Mouse (Mus musculus): ENCODE measurements at regions not wholly inside any gene's neighbourhood (a gene's known extent, or its start where the extent isn't known, plus 50 kb on each side); places are given as distances from the start of the nearest gene placed in this dataset.

GRCm38 (mm10) chr2:30717566-30718328 lies 85.7 kb downstream of the 1700001O22Rik start:
- H3K4me3 ChIP-seq (replicated peaks) = peak overlapping the region; percentile 31; the same call in 1 of the 2 replicates
- H3K4me2 ChIP-seq = peak overlapping the region; percentile 68
- no peak for ATAC-seq (ENCODE audit: insufficient number of reproducible peaks, insufficient read depth, low FRiP score, low TSS enrichment, low read depth)
- peak overlapping the region; percentile 99 for H3K27ac ChIP-seq
- H3K36me3 ChIP-seq = no peaks in the 10 kb centered on the region
- peak overlapping the region; percentile 44; the same call in 1 of the 2 replicates for H3K9ac ChIP-seq (replicated peaks)
- H3K9me3 ChIP-seq = no peaks in the 10 kb centered on the region
- H3K4me1 ChIP-seq (replicated peaks) = peaks cover 80% of the 10 kb centered on the region
- no peaks in the 10 kb centered on the region for H3K27me3 ChIP-seq
- 8% methylated on average over 16 of the region's 16 CpGs for WGBS

GRCm38 (mm10) chr2:30716580-30717565 lies 86.6 kb downstream of the 1700001O22Rik start:
- no peaks in the 10 kb centered on the region for H3K36me3 ChIP-seq
- peaks cover 80% of the 10 kb centered on the region for H3K4me1 ChIP-seq (replicated peaks)
- peak overlapping the region; percentile 99 for H3K27ac ChIP-seq
- H3K27me3 ChIP-seq = no peaks in the 10 kb centered on the region
- peak overlapping the region; percentile 44 for H3K9ac ChIP-seq (replicated peaks)
- WGBS = 2% methylated on average over 24 of the region's 24 CpGs
- no peak for ATAC-seq (ENCODE audit: insufficient number of reproducible peaks, insufficient read depth, low FRiP score, low TSS enrichment, low read depth)
- no peak overlapping the region for H3K4me3 ChIP-seq (replicated peaks)
- no peaks in the 10 kb centered on the region for H3K9me3 ChIP-seq
- peak overlapping the region; percentile 68 for H3K4me2 ChIP-seq

GRCm38 (mm10) chr2:30715720-30716310 lies 87.6 kb downstream of the 1700001O22Rik start:
- 76% methylated on average over 4 of the region's 4 CpGs for WGBS
- Histone ChIP-seq H3K4me2 (0 out of 2 replicates have a peak overlapping the region, but pooled peaks have one; percentile 68), H3K36me3 (no peaks in the 10 kb centered on the region), H3K4me3 (replicated peaks) (no peak overlapping the region), H3K4me1 (replicated peaks) (peaks cover 79% of the 10 kb centered on the region), H3K27me3 (no peaks in the 10 kb centered on the region), H3K9me3 (no peaks in the 10 kb centered on the region), H3K27ac (peak overlapping the region; percentile 99), H3K9ac (replicated peaks) (no peak overlapping the region)
- ATAC-seq (ENCODE audit: insufficient number of reproducible peaks, insufficient read depth, low FRiP score, low TSS enrichment, low read depth) = no peak

GRCm38 (mm10) chr2:30713535-30713934 lies 89.9 kb downstream of the 1700001O22Rik start:
- H3K27me3 ChIP-seq = no peaks in the 10 kb centered on the region
- WGBS = 12% methylated on average over 3 of the region's 3 CpGs
- H3K9me3 ChIP-seq = no peaks in the 10 kb centered on the region
- ATAC-seq (ENCODE audit: insufficient number of reproducible peaks, insufficient read depth, low FRiP score, low TSS enrichment, low read depth) = no peak
- H3K9ac ChIP-seq (replicated peaks) = no peak overlapping the region
- peak overlapping the region; percentile 91 for H3K27ac ChIP-seq
- H3K36me3 ChIP-seq = no peaks in the 10 kb centered on the region
- H3K4me3 ChIP-seq (replicated peaks) = no peak overlapping the region
- H3K4me2 ChIP-seq = no peak overlapping the region
- peaks cover 73% of the 10 kb centered on the region for H3K4me1 ChIP-seq (replicated peaks)

- no peak for ATAC-seq (ENCODE audit: insufficient number of reproducible peaks, insufficient read depth, low FRiP score, low TSS enrichment, low read depth)
- H3K27ac ChIP-seq = peak overlapping the region; percentile 91
- WGBS = 62% methylated on average over 9 of the region's 9 CpGs
Measured at GRCm38 (mm10) chr2:30712841-30713401, 90.5 kb downstream of the 1700001O22Rik start.

GRCm38 (mm10) chr2:30711853-30712498 lies 91.5 kb downstream of the 1700001O22Rik start:
- peak overlapping the region; percentile 91 for H3K27ac ChIP-seq
- H3K4me3 ChIP-seq (replicated peaks) = peak overlapping the region; percentile 50
- no peaks in the 10 kb centered on the region for H3K36me3 ChIP-seq
- H3K9ac ChIP-seq (replicated peaks) = peak overlapping the region; percentile 81
- H3K9me3 ChIP-seq = no peaks in the 10 kb centered on the region
- H3K27me3 ChIP-seq = no peaks in the 10 kb centered on the region
- peaks cover 70% of the 10 kb centered on the region for H3K4me1 ChIP-seq (replicated peaks)
- ATAC-seq (ENCODE audit: insufficient number of reproducible peaks, insufficient read depth, low FRiP score, low TSS enrichment, low read depth) = no peak
- WGBS = under 1% methylated on average over 63 of the region's 63 CpGs
- peak overlapping the region; percentile 82 for H3K4me2 ChIP-seq

More at GRCm38 (mm10) chr2:30712841-30713401, 90.5 kb downstream of the 1700001O22Rik start:
- Histone ChIP-seq H3K4me1 (replicated peaks) (peaks cover 72% of the 10 kb centered on the region), H3K9me3 (no peaks in the 10 kb centered on the region), H3K4me3 (replicated peaks) (no peak overlapping the region), H3K4me2 (no peak overlapping the region; the same call in 1 of the 2 replicates), H3K9ac (replicated peaks) (no peak overlapping the region; the same call in 1 of the 2 replicates), H3K36me3 (no peaks in the 10 kb centered on the region), H3K27me3 (no peaks in the 10 kb centered on the region)

GRCm38 (mm10) chr2:30711476-30711852 lies 92.0 kb downstream of the 1700001O22Rik start:
- Histone ChIP-seq H3K4me1 (replicated peaks) (peaks cover 70% of the 10 kb centered on the region), H3K27ac (peak overlapping the region; percentile 91), H3K36me3 (no peaks in the 10 kb centered on the region), H3K27me3 (no peaks in the 10 kb centered on the region), H3K4me2 (peak overlapping the region; percentile 82), H3K4me3 (replicated peaks) (peak overlapping the region; percentile 50), H3K9ac (replicated peaks) (peak overlapping the region; percentile 81), H3K9me3 (no peaks in the 10 kb centered on the region)
- ATAC-seq (ENCODE audit: insufficient number of reproducible peaks, insufficient read depth, low FRiP score, low TSS enrichment, low read depth) = peak; percentile 59; the same call in 1 of the 2 replicates
- WGBS = 4% methylated on average over 15 of the region's 15 CpGs

- H3K9ac ChIP-seq (replicated peaks) = no peak overlapping the region
- H3K4me1 ChIP-seq (replicated peaks) = peaks cover 70% of the 10 kb centered on the region
- H3K4me2 ChIP-seq = peak overlapping the region; percentile 82
- 95% methylated on average over 7 of the region's 7 CpGs for WGBS
- H3K36me3 ChIP-seq = no peaks in the 10 kb centered on the region
- peak overlapping the region; percentile 91 for H3K27ac ChIP-seq
- H3K27me3 ChIP-seq = no peaks in the 10 kb centered on the region
- no peak for ATAC-seq (ENCODE audit: insufficient number of reproducible peaks, insufficient read depth, low FRiP score, low TSS enrichment, low read depth)
- H3K9me3 ChIP-seq = no peaks in the 10 kb centered on the region
- H3K4me3 ChIP-seq (replicated peaks) = peak overlapping the region; percentile 50; the same call in 1 of the 2 replicates
Measured at GRCm38 (mm10) chr2:30710895-30711294, 92.6 kb downstream of the 1700001O22Rik start.

GRCm38 (mm10) chr2:30709386-30709884 lies 94.0 kb downstream of the 1700001O22Rik start:
- no peak overlapping the region for H3K9ac ChIP-seq (replicated peaks)
- no peak for ATAC-seq (ENCODE audit: insufficient number of reproducible peaks, insufficient read depth, low FRiP score, low TSS enrichment, low read depth)

More at GRCm38 (mm10) chr2:30709386-30709884, 94.0 kb downstream of the 1700001O22Rik start:
- Histone ChIP-seq H3K4me3 (replicated peaks) (no peak overlapping the region), H3K4me1 (replicated peaks) (peaks cover 70% of the 10 kb centered on the region), H3K27ac (peak overlapping the region; percentile 100), H3K4me2 (no peak overlapping the region), H3K27me3 (no peaks in the 10 kb centered on the region), H3K36me3 (no peaks in the 10 kb centered on the region), H3K9me3 (peaks cover 1% of the 10 kb centered on the region; the same call in 1 of the 2 replicates)
- WGBS = 49% methylated on average over 3 of the region's 3 CpGs

All from limb, embryonic 12.5 days (tissue).